Mouse (Mus musculus) small intestine, adult 2 months (tissue): ENCODE data around the gene Sema3c.

Experiments used
- CTCF ChIP-seq: fragments of 200-500 bp; IDR thresholded peaks from 2 replicates; pipeline ENCODE4 v1.5.1; 2012; ENCODE audit warnings: low read depth, mild to moderate bottlenecking, control low read depth, inconsistent platforms, low read length, moderate library complexity, mixed read lengths; ENCODE audit not compliant: insufficient replicate concordance, insufficient read length; ENCODE audit errors: extremely low read depth
- POLR2A ChIP-seq: fragments of 200-500 bp; IDR thresholded peaks from 2 replicates; pipeline ENCODE4 v1.6.1; 2012; ENCODE audit warnings: low read depth, mild to moderate bottlenecking, control low read depth, inconsistent platforms, low read length, moderate library complexity

GRCm38 (mm10) chr5:17715206-17715605, 141.1 kb downstream of the Sema3c start:
- TF ChIP-seq CTCF (no peak), POLR2A (no peak)
